Mouse (Mus musculus) layer of hippocampus, adult 6 months (tissue): Measurements from ENCODE around the gene Sprr2a2. TPM values are rescaled to one million over a fixed set of nuclear protein-coding genes. Genes with fewer than 3 reads are reported as not detected.

Experiments used
- long read RNA-seq, 2 experiments: library from polyadenylated mRNA; unstranded; transcript quantifications; one replicate each; pipeline ENCODE4 v2.0.0; 2019 to 2020
- polyA plus RNA-seq: library from polyadenylated mRNA; unstranded; fragments of <200 nt; fragmentation: Nextera tagmentation; gene quantifications from 2 replicates; pipeline ENCODE4 v1.2.3, GENCODE M21; 2021

The Sprr2a2 gene
- polyA plus RNA-seq, result 0.21 TPM in 2 replicates
- long read RNA-seq, experiment 1, result 0 reads
- long read RNA-seq, experiment 2, result 0 reads

GRCm38 (mm10) chr3:92215569-92215968, at the start of gene Sprr2a2, which contains the start of gene Sprr2a1:
Sprr2a2 (plus strand) TSS chr3:92215920.
Sprr2a1 (plus strand) TSS chr3:92215799.

DNA sequence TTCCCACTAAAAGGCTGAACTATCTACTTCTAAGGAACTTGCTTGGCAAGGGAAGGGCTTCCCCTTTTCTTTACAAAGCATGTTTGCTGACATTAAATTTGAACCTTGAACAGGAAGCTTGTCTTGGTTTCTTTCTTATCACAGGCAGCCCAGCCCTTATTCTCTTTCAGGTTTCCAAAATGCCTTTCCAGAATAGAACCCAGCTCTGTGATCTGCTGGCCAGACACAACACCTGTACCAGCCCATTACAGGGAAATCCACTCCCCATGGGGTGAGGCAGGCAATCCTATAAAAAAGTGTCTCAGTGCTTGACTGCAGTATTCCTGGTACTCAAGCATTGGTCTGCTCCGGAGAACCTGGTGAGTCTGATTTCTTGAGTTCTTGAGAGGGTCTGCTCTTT, 69.4 kb downstream of the Sprr2a2 start, which contains the start of gene Sprr2a3:
TSS of gene Sprr2a3 (plus strand) at position 317 of the 400 bp plus-strand sequence.

Other genes starting within 250 kb of the Sprr2a2 start
- not detected in 2 replicates for gene Pglyrp3, start 201.3 kb upstream of the Sprr2a2 start, polyA plus RNA-seq
- gene Lor, start 132.8 kb upstream of the Sprr2a2 start, polyA plus RNA-seq, result 10.4 and 15.5 TPM in 2 replicates
- not detected in 2 replicates for gene Prr9, start 92.0 kb upstream of the Sprr2a2 start, polyA plus RNA-seq
- not detected in 2 replicates for gene Lelp1, start 73.2 kb upstream of the Sprr2a2 start, polyA plus RNA-seq
- not detected in 2 replicates for gene Sprr2a1, start 121 bp upstream of the Sprr2a2 start, polyA plus RNA-seq
- gene Sprr2a3, start 69.5 kb downstream of the Sprr2a2 start, polyA plus RNA-seq, result not detected in 2 replicates
- not detected in 2 replicates for gene Sprr2b, start 100.7 kb downstream of the Sprr2a2 start, polyA plus RNA-seq
- not detected in 2 replicates for gene Sprr2d, start 123.2 kb downstream of the Sprr2a2 start, polyA plus RNA-seq
- not detected in 2 replicates for gene Sprr2e, start 136.2 kb downstream of the Sprr2a2 start, polyA plus RNA-seq
- not detected in 2 replicates for gene Sprr2f, start 149.3 kb downstream of the Sprr2a2 start, polyA plus RNA-seq
- gene Sprr2h, start 169.8 kb downstream of the Sprr2a2 start, polyA plus RNA-seq, result not detected in 2 replicates
- not detected in 2 replicates for gene Sprr2i, start 192.1 kb downstream of the Sprr2a2 start, polyA plus RNA-seq
- not detected in 2 replicates for gene Sprr2j-ps, start 202.2 kb downstream of the Sprr2a2 start, polyA plus RNA-seq
- gene Gm9774, start 213.5 kb downstream of the Sprr2a2 start, polyA plus RNA-seq, result 2.0 and 2.1 TPM in 2 replicates
- gene Sprr2k, start 216.7 kb downstream of the Sprr2a2 start, polyA plus RNA-seq, result not detected in 2 replicates
- gene Sprr1b, start 222.9 kb downstream of the Sprr2a2 start, polyA plus RNA-seq, result not detected in 2 replicates
- not detected in 2 replicates for gene Sprr3, start 242.8 kb downstream of the Sprr2a2 start, polyA plus RNA-seq